ENCODE assay signal across 1 mouse cellular context in the genomic region with DNA sequence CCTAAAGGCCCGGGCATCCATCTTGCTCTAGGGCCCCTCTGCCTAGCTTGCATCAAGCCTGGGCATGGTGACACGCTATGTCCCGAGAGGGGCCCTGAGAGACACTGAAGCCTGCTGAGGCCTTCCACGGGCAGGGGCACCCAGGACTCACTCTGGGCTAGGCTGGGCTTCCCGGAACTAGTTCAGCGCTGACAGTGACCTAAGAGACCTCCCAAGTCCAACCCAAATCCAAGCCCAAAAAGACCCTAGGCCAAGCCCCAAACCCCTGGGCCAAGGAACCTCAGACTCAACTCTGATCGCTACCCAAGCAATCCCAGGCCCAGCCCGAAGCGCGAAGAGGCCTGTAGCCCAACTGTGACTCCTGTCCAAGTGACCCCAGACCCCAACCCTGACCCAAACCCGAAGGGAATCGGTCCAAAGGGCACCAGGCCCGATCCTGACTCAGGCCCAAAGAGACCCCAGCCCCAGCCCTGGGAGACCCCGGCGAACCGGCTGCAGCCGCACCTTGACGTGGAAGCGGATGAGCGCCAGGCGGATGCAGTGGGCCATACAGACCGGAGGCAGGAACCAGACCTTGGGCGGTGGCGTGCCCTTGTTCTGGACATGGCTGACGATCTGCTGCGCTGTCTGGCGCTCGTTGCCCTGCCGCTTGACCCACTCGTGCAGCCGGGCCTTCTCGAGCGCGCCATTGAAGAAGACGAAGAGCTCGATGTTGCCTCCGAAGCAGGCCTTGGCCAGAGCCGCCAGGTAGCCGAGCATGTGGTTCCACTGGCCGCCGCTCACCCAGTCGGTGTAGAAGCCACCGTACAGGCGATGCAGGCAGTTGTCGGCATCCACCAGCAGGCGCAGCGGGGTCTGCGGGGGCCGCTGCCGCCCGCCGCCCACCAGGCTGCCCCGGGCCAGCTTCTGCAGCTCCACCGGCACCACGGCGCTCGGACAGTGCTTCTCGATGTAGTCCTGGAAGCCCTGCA.
TF ChIP-seq lines count a peak whose summit lies in the region.

No protein-coding gene starts in this region.

TF ChIP-seq in CH12.LX, 34 proteins besides CTCF, POLR2A, EP300 and RAD21 (continued from another document):
- TF ChIP-seq BHLHE40 (IDR thresholded peaks at IDR 0.05; ENCODE audit: low read depth, low read length) (no peak), NRF1 (IDR thresholded peaks at IDR 0.05; ENCODE audit: low read depth, low read length) (no peak), MXI1 (IDR thresholded peaks at IDR 0.05; ENCODE audit: low read depth, low read length) (peak; percentile 47; the same call in 1 of the 2 replicates), SIN3A (IDR thresholded peaks at IDR 0.05; ENCODE audit: low read length) (no peak; the same call in 1 of the 2 replicates), HCFC1 (IDR thresholded peaks at IDR 0.05; ENCODE audit: low read depth, low read length) (no peak), GABPA (IDR thresholded peaks at IDR 0.05; ENCODE audit: insufficient replicate concordance, low read depth, low read length) (no peak), KAT2A (IDR thresholded peaks at IDR 0.05; ENCODE audit: insufficient replicate concordance, low read length) (no peak), ETS1 (conservative IDR thresholded peaks at IDR 0.05; ENCODE audit: low read depth, low read length) (no peak), ZMIZ1 (IDR thresholded peaks at IDR 0.05; ENCODE audit: low read depth, low read length) (no peak), MYC (IDR thresholded peaks at IDR 0.05; ENCODE audit: low read depth, low read length) (no peak), ELF1 (IDR thresholded peaks at IDR 0.05; ENCODE audit: low read depth, low read length) (0 out of 2 replicates have a peak, but pooled peaks have one; percentile 3), NELFE (IDR thresholded peaks at IDR 0.05; ENCODE audit: low read depth, low read length) (no peak), UBTF (IDR thresholded peaks at IDR 0.05; ENCODE audit: low read depth, low read length) (peak; percentile 68), E2F4 (IDR thresholded peaks at IDR 0.05; ENCODE audit: insufficient replicate concordance, low read depth, low read length) (no peak), RCOR1 (conservative IDR thresholded peaks at IDR 0.05; ENCODE audit: low read depth, low read length) (no peak), POLR2AphosphoS2 (IDR thresholded peaks at IDR 0.05; ENCODE audit: low read depth, low read length) (no peak), CHD2 (IDR thresholded peaks at IDR 0.05; ENCODE audit: low read length) (no peak), USF2 (conservative IDR thresholded peaks at IDR 0.05; ENCODE audit: low read depth, low read length) (no peak), TBP (conservative IDR thresholded peaks at IDR 0.05; ENCODE audit: low read depth, low read length) (no peak), MAX (IDR thresholded peaks at IDR 0.05; ENCODE audit: low read length) (0 out of 2 replicates have a peak, but pooled peaks have one; percentile 4), JUND (conservative IDR thresholded peaks at IDR 0.05; ENCODE audit: low read depth, low read length) (no peak), ZKSCAN1 (IDR thresholded peaks at IDR 0.05; ENCODE audit: borderline replicate concordance, low read depth, low read length) (no peak), SMC3 (IDR thresholded peaks at IDR 0.05; ENCODE audit: low read depth, low read length) (no peak), IRF4 (IDR thresholded peaks at IDR 0.05; ENCODE audit: low read depth, low read length) (no peak), MAFK (IDR thresholded peaks at IDR 0.05; ENCODE audit: insufficient replicate concordance, low read length) (no peak), ZNF384 (IDR thresholded peaks at IDR 0.05; ENCODE audit: low read depth, low read length) (no peak)
